Mouse (Mus musculus) hindbrain, embryonic 11.5 days (tissue): Measurements from ENCODE around the gene Rrp1b. TPM values are rescaled to one million over a fixed set of nuclear protein-coding genes. Genes with fewer than 3 reads are reported as not detected.
A peak's percentile ranks its signal among the peaks of the same experiment; 100 is the strongest.
"Not testable (repeated sequence)": the region's sequence is repeated elsewhere in the genome, so short reads cannot be mapped to it uniquely, and the experiment has no call there.

ENCODE experiments used
- ATAC-seq: fragments of 200-750 bp; cut with Nextera tagmentation; 2 replicates; pipeline ENCODE4 v1.8.0; 2017; ENCODE audit warnings: mild to moderate bottlenecking, moderate TSS enrichment, moderate library complexity; ENCODE audit not compliant: low FRiP score
- DNase-seq: peaks from one replicate; pipeline ENCODE4 v3.0.0-alpha.2; 2015; ENCODE audit warnings: low spot score
- H3K27ac ChIP-seq: fragments of 300-500 bp; sonication (generic); 2 replicates; pipeline ENCODE4 v1.5.1; 2014; ENCODE audit warnings: mild to moderate bottlenecking, low read depth, low read length
- H3K27me3 ChIP-seq: fragments of 300-500 bp; sonication (generic); 2 replicates; pipeline ENCODE4 v1.6.1; 2014; ENCODE audit warnings: mild to moderate bottlenecking, low read length, moderate library complexity, mixed read lengths; ENCODE audit not compliant: control insufficient read depth, insufficient read depth
- H3K36me3 ChIP-seq: fragments of 300-500 bp; sonication (generic); 2 replicates; pipeline ENCODE4 v1.6.1; 2014; ENCODE audit warnings: mild to moderate bottlenecking, low read length, moderate library complexity, mixed read lengths; ENCODE audit not compliant: control insufficient read depth, insufficient read depth
- H3K4me1 ChIP-seq: fragments of 300-500 bp; sonication (generic); replicated peaks from 2 replicates; pipeline ENCODE4 v1.6.1; 2014; ENCODE audit warnings: low read length, mixed read lengths; ENCODE audit not compliant: control insufficient read depth, insufficient read depth
- H3K4me2 ChIP-seq: fragments of 300-500 bp; sonication (generic); replicated peaks from 2 replicates; pipeline ENCODE4 v1.6.1; 2014; ENCODE audit warnings: mild to moderate bottlenecking, low read depth, low read length
- H3K4me3 ChIP-seq: fragments of 300-500 bp; sonication (generic); 2 replicates; pipeline ENCODE4 v1.5.1; 2014; ENCODE audit warnings: low read depth, low read length
- H3K9ac ChIP-seq: fragments of 300-500 bp; sonication (generic); 2 replicates; pipeline ENCODE4 v1.6.1; 2014; ENCODE audit warnings: low read depth, low read length
- H3K9me3 ChIP-seq: fragments of 300-500 bp; sonication (generic); 2 replicates; pipeline ENCODE4 v1.6.1; 2016; ENCODE audit warnings: low read length; ENCODE audit not compliant: control insufficient read depth
- WGBS: fragments of 180-500 bp; shearing (Covaris S2); extraction: QIAGEN DNeasy Blood & Tissue Kit; methylation state at CpG from one replicate; pipeline ENCODE4 v1.1.7; 2014; 5-methylcytosine and 5-hydroxymethylcytosine counted together
- polyA plus RNA-seq: library from polyadenylated mRNA; unstranded; fragments of >200 nt; fragmentation: Nextera tagmentation; extraction: Ambion mirVana; gene quantifications from 2 replicates; pipeline ENCODE4 v1.2.1, GENCODE M21; 2014

Gene Rrp1b
- polyA plus RNA-seq, 1 experiment from 2014 or later: 65.0 TPM

GRCm38 (mm10) chr17:32063654-32064053 is 27.8 kb downstream of the Rrp1b start:
- H3K36me3 ChIP-seq: no peaks in the 10 kb centered on the region
- WGBS: 90% methylated on average over 2 of the region's 2 CpGs

GRCm38 (mm10) chr17:32064762-32065161 is 28.9 kb downstream of the Rrp1b start:
- H3K9ac ChIP-seq, H3K4me1 ChIP-seq, ATAC-seq, H3K9me3 ChIP-seq, H3K27ac ChIP-seq, H3K36me3 ChIP-seq, H3K27me3 ChIP-seq, H3K4me3 ChIP-seq, DNase-seq, H3K4me2 ChIP-seq: not testable (repeated sequence)
- 63% methylated on average over 8 of the region's 8 CpGs for WGBS

More at GRCm38 (mm10) chr17:32063654-32064053, 27.8 kb downstream of the Rrp1b start:
- Histone ChIP-seq H3K4me2 (no peak overlapping the region), H3K27me3 (no peaks in the 10 kb centered on the region), H3K4me3 (no peak overlapping the region), H3K9ac (no peak overlapping the region), H3K27ac (no peak overlapping the region), H3K9me3 (no peaks in the 10 kb centered on the region), H3K4me1 (no peaks in the 10 kb centered on the region)
- ATAC-seq: no peak
- DNase-seq: no peak

DNA sequence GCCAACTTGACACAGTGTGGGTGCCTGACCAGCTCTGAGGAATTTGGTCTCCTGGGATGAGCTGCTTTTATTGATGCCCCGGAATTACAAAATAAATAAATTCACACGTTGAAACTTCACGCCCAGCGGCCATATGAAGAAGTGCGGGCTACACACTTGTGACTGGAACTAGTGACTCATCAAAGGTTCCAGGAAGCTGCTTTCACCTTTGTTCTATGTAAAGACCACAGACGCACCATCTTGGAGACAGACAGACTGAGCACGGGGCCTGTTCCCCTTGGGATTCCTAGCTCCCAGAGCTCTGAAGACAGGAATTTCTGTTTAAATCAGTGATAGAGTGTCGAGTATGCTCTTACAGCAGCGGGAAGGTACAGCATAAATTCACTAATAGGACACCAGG is 31.6 kb downstream of the Rrp1b start:
- no peak overlapping the region for H3K27ac ChIP-seq
- 81% methylated on average over 9 of the region's 9 CpGs for WGBS

GRCm38 (mm10) chr17:32068381-32068780 is 32.5 kb downstream of the Rrp1b start:
- DNase-seq: no peak
- 90% methylated on average over 11 of the region's 11 CpGs for WGBS

More for the DNA sequence above, 31.6 kb downstream of the Rrp1b start:
- no peak overlapping the region for H3K9ac ChIP-seq
- no peaks in the 10 kb centered on the region for H3K27me3 ChIP-seq
- DNase-seq (no peak), ATAC-seq (no peak)
- H3K36me3 ChIP-seq: no peaks in the 10 kb centered on the region
- H3K4me3 ChIP-seq: no peak overlapping the region
- H3K4me2 ChIP-seq: no peak overlapping the region
- H3K9me3 ChIP-seq: no peaks in the 10 kb centered on the region
- H3K4me1 ChIP-seq: no peaks in the 10 kb centered on the region

GRCm38 (mm10) chr17:32068810-32069209 is 32.9 kb downstream of the Rrp1b start:
- no peaks in the 10 kb centered on the region for H3K4me1 ChIP-seq
- DNase-seq (no peak), ATAC-seq (no peak)
- 91% methylated on average over 2 of the region's 2 CpGs for WGBS
- H3K9ac ChIP-seq: no peak overlapping the region
- H3K9me3 ChIP-seq: no peaks in the 10 kb centered on the region
- H3K4me2 ChIP-seq: no peak overlapping the region
- no peak overlapping the region for H3K27ac ChIP-seq
- H3K4me3 ChIP-seq: no peak overlapping the region
- H3K27me3 ChIP-seq: no peaks in the 10 kb centered on the region
- H3K36me3 ChIP-seq: no peaks in the 10 kb centered on the region

More at GRCm38 (mm10) chr17:32068381-32068780, 32.5 kb downstream of the Rrp1b start:
- H3K4me1 ChIP-seq: no peaks in the 10 kb centered on the region
- ATAC-seq: no peak
- no peak overlapping the region for H3K27ac ChIP-seq
- H3K27me3 ChIP-seq: no peaks in the 10 kb centered on the region
- H3K9me3 ChIP-seq: no peaks in the 10 kb centered on the region
- no peak overlapping the region for H3K4me3 ChIP-seq
- H3K9ac ChIP-seq: no peak overlapping the region
- no peaks in the 10 kb centered on the region for H3K36me3 ChIP-seq
- H3K4me2 ChIP-seq: no peak overlapping the region

GRCm38 (mm10) chr17:32073359-32073758 is 37.5 kb downstream of the Rrp1b start:
- H3K9ac ChIP-seq: no peak overlapping the region
- DNase-seq (peak; percentile 91), ATAC-seq (0 out of 2 replicates have a peak, but pooled peaks have one; percentile 51)
- H3K4me2 ChIP-seq: no peak overlapping the region
- no peak overlapping the region for H3K4me3 ChIP-seq
- H3K9me3 ChIP-seq: no peaks in the 10 kb centered on the region
- H3K4me1 ChIP-seq: no peaks in the 10 kb centered on the region
- H3K27me3 ChIP-seq: no peaks in the 10 kb centered on the region
- no peaks in the 10 kb centered on the region for H3K36me3 ChIP-seq
- no peak overlapping the region for H3K27ac ChIP-seq
- 10% methylated on average over 2 of the region's 2 CpGs for WGBS

GRCm38 (mm10) chr17:32074658-32075057 is 38.8 kb downstream of the Rrp1b start:
- Histone ChIP-seq H3K9ac (no peak overlapping the region), H3K27me3 (no peaks in the 10 kb centered on the region), H3K4me1 (no peaks in the 10 kb centered on the region), H3K36me3 (no peaks in the 10 kb centered on the region), H3K27ac (no peak overlapping the region), H3K4me2 (no peak overlapping the region), H3K9me3 (no peaks in the 10 kb centered on the region), H3K4me3 (no peak overlapping the region)
- WGBS: 60% methylated on average over 4 of the region's 4 CpGs
- no peak for ATAC-seq
- no peak for DNase-seq

DNA sequence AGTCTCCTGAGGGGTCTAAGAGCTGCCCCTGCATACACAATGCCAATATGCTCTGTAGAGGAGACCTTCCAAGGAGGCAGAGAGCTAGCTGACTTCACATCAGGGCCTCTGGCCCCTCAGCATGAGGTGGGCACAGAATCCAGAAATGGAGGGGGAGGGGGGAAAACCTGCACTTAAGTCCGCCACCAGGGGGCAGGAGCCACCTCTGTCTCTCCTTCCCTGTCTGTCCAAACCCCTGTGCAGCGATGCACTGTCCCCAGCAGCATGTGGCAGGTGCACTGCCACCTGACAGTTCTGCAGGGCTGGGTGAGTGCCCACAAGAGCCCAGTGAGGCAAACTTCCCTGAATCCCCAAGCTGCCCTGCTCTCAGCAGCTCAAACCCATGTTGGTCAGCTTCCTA is 39.3 kb downstream of the Rrp1b start:
- H3K9ac ChIP-seq: no peak overlapping the region
- no peak overlapping the region for H3K4me2 ChIP-seq
- no peaks in the 10 kb centered on the region for H3K27me3 ChIP-seq
- H3K27ac ChIP-seq: no peak overlapping the region
- ATAC-seq: no peak
- no peaks in the 10 kb centered on the region for H3K36me3 ChIP-seq
- no peaks in the 10 kb centered on the region for H3K4me1 ChIP-seq
- DNase-seq: peak; percentile 72
- H3K4me3 ChIP-seq: no peak overlapping the region
- H3K9me3 ChIP-seq: no peaks in the 10 kb centered on the region
- 0% methylated on average over 2 of the region's 2 CpGs for WGBS

DNA sequence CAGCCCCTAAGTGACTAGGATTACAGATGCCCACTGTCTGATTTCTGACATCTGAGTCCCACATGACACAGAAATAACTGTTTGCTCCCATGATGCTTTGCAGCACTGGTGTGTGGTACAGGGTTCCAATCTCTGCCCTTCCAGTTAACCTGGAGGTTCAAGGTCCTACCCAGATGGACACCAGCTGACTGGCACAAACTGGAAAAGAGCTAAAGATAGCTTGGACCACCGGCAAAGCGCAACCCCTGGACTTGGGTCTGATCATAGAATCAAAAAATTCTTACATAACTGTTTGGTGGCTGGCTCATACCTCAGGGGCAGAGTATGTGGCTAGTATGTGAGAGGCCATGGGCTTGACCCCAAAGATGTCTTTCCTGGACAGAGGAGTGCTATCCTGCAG is 47.5 kb downstream of the Rrp1b start:
- no peaks in the 10 kb centered on the region for H3K4me1 ChIP-seq
- H3K4me2 ChIP-seq: no peak overlapping the region

More for the DNA sequence above, 47.5 kb downstream of the Rrp1b start:
- 92% methylated on average over 2 of the region's 2 CpGs for WGBS
- Histone ChIP-seq H3K9ac (no peak overlapping the region), H3K4me3 (no peak overlapping the region), H3K27me3 (no peaks in the 10 kb centered on the region), H3K36me3 (no peaks in the 10 kb centered on the region), H3K27ac (no peak overlapping the region), H3K9me3 (no peaks in the 10 kb centered on the region)
- ATAC-seq: no peak
- no peak for DNase-seq
